Mouse (Mus musculus): ENCODE measurements around the gene Cox17.

DNA sequence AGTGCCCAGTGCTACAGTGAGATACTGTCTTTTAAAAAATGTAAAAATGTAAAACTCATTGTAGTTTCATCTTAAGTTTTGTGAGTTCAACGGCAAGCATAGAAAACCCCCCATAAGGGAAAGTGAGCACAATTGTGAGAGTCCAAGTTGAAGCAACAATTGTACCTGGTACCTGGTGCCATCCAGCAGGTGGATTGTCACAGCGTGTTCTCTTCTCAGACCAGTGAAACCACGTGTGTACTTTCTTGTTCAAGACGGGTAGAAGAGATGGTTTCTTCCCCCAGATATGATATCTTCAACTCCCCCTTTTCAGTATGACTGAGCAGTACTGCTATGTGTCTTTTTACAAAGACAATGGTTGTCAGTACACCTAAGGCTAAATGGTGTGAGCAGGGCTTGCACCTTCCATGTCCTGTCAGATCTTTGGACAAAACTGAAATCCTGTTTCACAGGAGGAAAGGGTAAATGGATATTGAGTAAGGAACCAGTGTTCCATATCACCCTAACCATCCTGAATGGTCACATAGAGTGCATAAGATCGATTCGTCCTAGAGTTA lies 11.5 kb downstream of the Cox17 start:
- no peak for TF ChIP-seq CTCF (conservative IDR thresholded peaks at IDR 0.05; ENCODE audit: insufficient read depth, insufficient read length, low read depth, low read length)
- no peak for TF ChIP-seq POLR2A (IDR thresholded peaks at IDR 0.05; ENCODE audit: low read depth, low read length)

Data from kidney, adult 2 months (tissue).